Mouse (Mus musculus): Measurements from ENCODE around the gene Dnajc22. TPM values are rescaled to one million over a fixed set of nuclear protein-coding genes. Genes with fewer than 3 reads are reported as not detected.

Dnajc22 gene
- polyA plus RNA-seq, 1 experiment: not detected

DNA sequence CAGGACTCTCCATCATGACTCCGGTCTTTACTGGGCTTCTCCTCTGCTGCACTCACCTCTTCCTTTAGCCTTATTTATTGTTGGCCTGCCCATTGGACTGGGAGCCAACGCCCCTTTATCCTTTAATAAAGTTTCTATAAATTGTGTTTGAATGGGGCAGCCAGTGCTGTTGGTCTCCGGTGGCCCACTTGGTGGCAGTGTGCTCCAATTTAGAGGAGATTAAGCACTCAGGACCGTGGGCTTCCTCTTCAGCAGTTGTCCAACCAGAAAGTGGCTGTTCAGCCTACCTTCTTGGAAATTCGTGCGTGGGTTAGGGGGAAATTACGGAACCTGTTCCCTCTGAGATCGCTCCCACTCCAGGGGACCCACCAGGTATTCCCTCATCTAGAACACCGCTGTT lies 9.7 kb upstream of the Dnajc22 start:
- no peak for TF ChIP-seq GATA1 (IDR thresholded peaks at IDR 0.05; ENCODE audit: low read length)

- no peak for TF ChIP-seq GATA1 (IDR thresholded peaks at IDR 0.05; ENCODE audit: low read length)
These were observed 9.0 kb upstream of the Dnajc22 start for GRCm38 (mm10) chr15:99083867-99084557.

- TF ChIP-seq GATA1 (IDR thresholded peaks at IDR 0.05; ENCODE audit: low read length): no peak
These were observed 8.4 kb upstream of the Dnajc22 start for GRCm38 (mm10) chr15:99084618-99085017.

GRCm38 (mm10) chr15:99085997-99086396 lies 7.0 kb upstream of the Dnajc22 start:
- TF ChIP-seq GATA1 (IDR thresholded peaks at IDR 0.05; ENCODE audit: low read length): no peak

- no peak for TF ChIP-seq GATA1 (IDR thresholded peaks at IDR 0.05; ENCODE audit: low read length)
These were observed 5.5 kb upstream of the Dnajc22 start, which contains the start of gene C1ql4 for GRCm38 (mm10) chr15:99087253-99088075. TSS of gene C1ql4 (minus strand) at chr15:99087817.

DNA sequence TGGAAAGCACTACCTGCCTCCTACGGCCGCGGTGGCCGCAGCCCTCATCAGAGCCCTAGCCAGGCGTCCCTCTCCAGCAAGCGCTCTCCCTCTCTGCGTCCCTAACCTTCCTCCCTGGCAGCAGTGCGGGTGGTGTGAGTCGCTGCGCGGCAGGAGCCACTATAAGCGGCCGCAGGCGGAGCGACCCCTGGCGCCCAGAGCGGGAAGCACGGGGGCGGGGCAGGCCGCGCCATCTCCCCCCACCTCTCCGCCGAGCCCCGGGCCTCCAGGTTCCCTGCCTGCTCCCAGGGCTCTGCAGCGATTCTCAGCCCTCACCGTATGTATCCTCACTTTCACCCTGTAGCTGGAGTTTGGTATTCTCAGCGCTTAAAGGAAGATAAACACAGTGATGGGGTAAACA lies 4.7 kb upstream of the Dnajc22 start:
- no peak for TF ChIP-seq GATA1 (IDR thresholded peaks at IDR 0.05; ENCODE audit: low read length)

DNA sequence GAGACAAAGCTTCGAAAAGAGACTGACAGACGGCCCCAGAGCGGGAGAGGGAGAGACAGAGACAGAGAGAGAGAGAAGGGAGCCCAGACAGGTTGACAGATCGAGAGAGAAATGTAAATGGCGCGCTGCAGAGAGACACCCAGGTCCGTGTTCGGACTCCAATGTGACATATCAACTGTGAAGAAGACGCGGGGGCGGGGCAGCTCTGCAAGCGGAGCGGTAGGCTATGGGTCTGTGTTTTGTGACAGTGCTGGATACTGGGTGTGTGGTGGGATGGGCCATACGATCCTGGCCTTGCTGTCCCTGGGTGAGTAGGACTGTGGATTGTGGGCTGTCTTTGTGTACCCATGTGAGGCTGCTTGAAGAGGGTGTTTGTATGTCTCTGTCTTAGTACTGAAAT lies 3.9 kb upstream of the Dnajc22 start:
- no peak for TF ChIP-seq GATA1 (IDR thresholded peaks at IDR 0.05; ENCODE audit: low read length)

- TF ChIP-seq GATA1 (IDR thresholded peaks at IDR 0.05; ENCODE audit: low read length): no peak
These were observed 605 bp downstream of the Dnajc22 start for GRCm38 (mm10) chr15:99093291-99094258.

DNA sequence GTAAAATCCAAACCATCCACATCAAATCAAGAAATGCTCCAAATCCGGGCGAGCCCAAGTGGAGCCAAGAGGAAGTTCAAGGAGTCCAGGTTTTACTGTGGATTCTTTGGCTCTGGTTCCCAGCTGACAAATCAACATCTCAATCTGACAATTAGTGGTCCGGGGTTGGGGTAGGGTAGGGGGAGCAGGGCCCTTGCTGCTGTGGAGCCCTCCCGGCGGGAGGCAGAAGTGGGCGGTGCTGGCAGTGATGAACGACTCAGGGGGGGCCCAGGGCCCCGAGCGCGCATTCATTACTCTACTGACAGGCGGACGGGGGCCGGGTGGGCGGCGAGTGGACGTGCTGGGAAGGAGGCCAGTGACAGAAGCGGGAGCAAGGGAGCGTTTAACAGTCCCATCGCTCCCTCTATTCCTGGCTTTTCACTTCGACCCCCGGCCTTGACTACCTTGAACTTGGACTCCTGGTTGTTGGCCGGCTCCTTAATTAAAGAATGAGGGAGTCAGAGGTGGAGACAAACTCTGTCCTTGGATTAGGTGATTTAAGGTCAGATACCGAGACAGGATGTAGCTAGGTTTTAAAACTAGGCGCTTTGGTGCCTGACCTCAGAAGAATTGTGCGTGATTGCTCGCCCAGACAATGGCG lies 1.8 kb downstream of the Dnajc22 start:
- TF ChIP-seq GATA1 (IDR thresholded peaks at IDR 0.05; ENCODE audit: low read length): no peak

DNA sequence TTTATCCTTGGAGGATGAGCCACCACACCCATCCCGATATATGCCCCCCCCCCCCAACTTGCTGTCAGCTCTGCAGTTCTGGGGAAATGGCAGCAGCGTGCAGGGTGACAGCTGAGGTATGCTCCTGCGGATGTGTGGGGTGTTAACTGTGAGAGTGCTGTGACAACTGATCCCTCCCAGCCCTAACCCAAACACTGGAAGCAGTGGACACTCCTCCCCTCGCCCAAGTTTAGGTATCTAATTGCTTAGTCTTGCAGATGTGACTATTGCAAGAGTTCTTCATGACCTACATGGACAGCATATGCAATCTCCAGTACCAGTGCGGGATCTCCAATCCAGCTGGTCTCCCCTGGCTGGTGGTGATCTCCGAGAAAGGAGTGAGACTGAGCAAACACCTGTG lies 2.4 kb downstream of the Dnajc22 start:
- no peak for TF ChIP-seq GATA1 (IDR thresholded peaks at IDR 0.05; ENCODE audit: low read length)

- TF ChIP-seq GATA1 (IDR thresholded peaks at IDR 0.05; ENCODE audit: low read length): no peak
These were observed 3.3 kb downstream of the Dnajc22 start for GRCm38 (mm10) chr15:99096061-99096793.

GRCm38 (mm10) chr15:99096831-99097500 lies 4.0 kb downstream of the Dnajc22 start:
- no peak for TF ChIP-seq GATA1 (IDR thresholded peaks at IDR 0.05; ENCODE audit: low read length)

DNA sequence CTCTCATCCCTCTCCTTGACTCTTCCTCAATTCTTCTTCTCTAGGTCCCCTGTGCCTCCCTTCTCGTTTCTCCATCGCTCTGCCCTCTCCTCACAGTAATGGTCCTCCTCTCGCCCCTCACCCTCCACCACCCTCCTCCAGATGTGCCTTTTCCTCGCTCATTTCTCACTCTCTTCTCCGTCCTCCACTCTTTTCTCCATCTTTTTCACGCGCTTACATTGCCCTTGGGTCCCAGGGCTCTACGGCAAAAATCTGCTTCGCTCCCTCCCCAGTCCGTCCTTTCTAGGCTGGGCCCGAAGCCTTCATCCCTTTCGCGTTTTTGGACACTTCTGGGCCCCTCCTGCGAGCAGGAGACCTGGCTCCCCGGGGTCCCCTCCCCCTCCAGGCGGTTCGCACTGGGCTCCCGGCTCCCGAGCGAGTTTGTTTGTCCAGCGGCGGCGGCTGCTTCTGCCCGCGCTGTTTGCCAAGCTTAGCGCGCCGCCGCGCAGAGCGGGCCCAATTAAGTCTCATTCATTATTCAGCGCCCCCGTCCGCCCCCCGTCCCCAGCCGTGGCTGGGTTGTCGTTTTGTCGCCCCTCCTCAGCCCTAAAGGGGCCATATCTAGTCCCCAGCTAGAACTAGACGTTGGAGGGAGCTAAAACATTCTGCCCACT lies 5.0 kb downstream of the Dnajc22 start:
- no peak for TF ChIP-seq GATA1 (IDR thresholded peaks at IDR 0.05; ENCODE audit: low read length)
